Mouse (Mus musculus) intestine, postnatal 0 days (tissue): ENCODE measurements around the gene Pcsk4. TPM values are rescaled to one million over a fixed set of nuclear protein-coding genes. Genes with fewer than 3 reads are reported as not detected.

ENCODE experiments used
- ATAC-seq: fragments of 200-750 bp; cut with Nextera tagmentation; 2 replicates; pipeline ENCODE4 v1.8.0; 2017; ENCODE audit warnings: mild to moderate bottlenecking, moderate TSS enrichment, moderate library complexity
- H3K27ac ChIP-seq: fragments of 300-500 bp; sonication (generic); 2 replicates; pipeline ENCODE4 v1.5.1; 2014; ENCODE audit warnings: mild to moderate bottlenecking, low read depth, low read length, moderate library complexity
- H3K27me3 ChIP-seq: fragments of 300-500 bp; sonication (generic); replicated peaks from 2 replicates; pipeline ENCODE4 v1.6.1; 2014; ENCODE audit warnings: low read length, mixed read lengths; ENCODE audit not compliant: control insufficient read depth, insufficient read depth
- H3K36me3 ChIP-seq: fragments of 300-500 bp; sonication (generic); 2 replicates; pipeline ENCODE4 v1.6.1; 2014; ENCODE audit warnings: mild to moderate bottlenecking, moderate library complexity; ENCODE audit not compliant: control insufficient read depth, insufficient read depth
- H3K4me1 ChIP-seq: fragments of 300-500 bp; sonication (generic); replicated peaks from 2 replicates; pipeline ENCODE4 v1.6.1; 2014; ENCODE audit warnings: antibody characterized with exemption, low read length, mixed read lengths; ENCODE audit not compliant: control insufficient read depth, insufficient read depth
- H3K4me2 ChIP-seq: fragments of 300-500 bp; sonication (generic); replicated peaks from 2 replicates; pipeline ENCODE4 v1.6.1; 2014; ENCODE audit warnings: low read depth, mild to moderate bottlenecking, moderate library complexity
- H3K4me3 ChIP-seq: fragments of 300-500 bp; sonication (generic); 2 replicates; pipeline ENCODE4 v1.5.1; 2014; ENCODE audit warnings: low read depth, low read length
- H3K9ac ChIP-seq: fragments of 300-500 bp; sonication (generic); 2 replicates; pipeline ENCODE4 v1.6.1; 2014; ENCODE audit warnings: mild to moderate bottlenecking, low read depth, low read length
- H3K9me3 ChIP-seq: fragments of 300-500 bp; sonication (generic); 2 replicates; pipeline ENCODE4 v1.6.1; 2016; ENCODE audit warnings: mixed run types; ENCODE audit not compliant: control insufficient read depth
- CTCF ChIP-seq: sonication (generic); IDR thresholded peaks from 2 replicates; pipeline ENCODE4 v1.5.1; 2016; ENCODE audit warnings: low read depth, mild to moderate bottlenecking, control low read depth, antibody characterized with exemption, moderate library complexity
- WGBS: fragments of 180-500 bp; shearing (Covaris S2); extraction: QIAGEN DNeasy Blood & Tissue Kit; methylation state at CpG from one replicate; pipeline ENCODE4 v1.1.7; 2014; 5-methylcytosine and 5-hydroxymethylcytosine counted together
- polyA plus RNA-seq: library from polyadenylated mRNA; unstranded; fragments of >200 nt; fragmentation: Nextera tagmentation; extraction: Ambion mirVana; gene quantifications from 2 replicates; pipeline ENCODE4 v1.2.1, GENCODE M21; 2015

Pcsk4 gene
- 13.1 and 18.8 TPM in 2 replicates for polyA plus RNA-seq

- Histone ChIP-seq H3K9me3 (no peaks in the 10 kb centered on the region), H3K4me1 (no peaks in the 10 kb centered on the region; the same call in 1 of the 2 replicates), H3K4me2 (peak within 1 kb of the TSS; percentile 81), H3K27me3 (no peaks in the 10 kb centered on the region), H3K36me3 (peaks cover 6% of the 10 kb centered on the region), H3K27ac (peak within 1 kb of the TSS; percentile 82), H3K9ac (peak within 1 kb of the TSS; percentile 43), H3K4me3 (peak within 1 kb of the TSS; percentile 49)
- no peak for TF ChIP-seq CTCF
- ATAC-seq = peak; percentile 85
- WGBS = 2% methylated on average over 36 of the region's 36 CpGs
Observed at GRCm38 (mm10) chr10:80329273-80330081, at the start of gene Pcsk4, which contains the start of gene Reep6. Gene Pcsk4, minus strand, starts transcription at chr10:80329498. Gene Reep6, plus strand, starts transcription at chr10:80329953.

- TF ChIP-seq CTCF = peak; percentile 77
- Histone ChIP-seq H3K27me3 (no peaks in the 10 kb centered on the region), H3K9me3 (no peaks in the 10 kb centered on the region), H3K27ac (no peak overlapping the region), H3K9ac (no peak overlapping the region), H3K36me3 (peaks cover 25% of the 10 kb centered on the region; the same call in 1 of the 2 replicates), H3K4me1 (no peaks in the 10 kb centered on the region), H3K4me2 (no peak overlapping the region), H3K4me3 (no peak overlapping the region)
- WGBS = 50% methylated on average over 10 of the region's 10 CpGs
- ATAC-seq = no peak
Observed at GRCm38 (mm10) chr10:80377716-80378115, 48.4 kb upstream of the Pcsk4 start.

GRCm38 (mm10) chr10:80376160-80376559 is 46.9 kb upstream of the Pcsk4 start:
- no peak overlapping the region for H3K4me2 ChIP-seq
- H3K4me1 ChIP-seq = no peaks in the 10 kb centered on the region
- H3K27ac ChIP-seq = no peak overlapping the region
- peak; percentile 93 for TF ChIP-seq CTCF
- no peak overlapping the region for H3K9ac ChIP-seq
- no peak overlapping the region for H3K4me3 ChIP-seq
- ATAC-seq = no peak
- 4% methylated on average over 7 of the region's 7 CpGs for WGBS
- peaks cover 11% of the 10 kb centered on the region; the same call in 1 of the 2 replicates for H3K36me3 ChIP-seq
- H3K27me3 ChIP-seq = no peaks in the 10 kb centered on the region
- H3K9me3 ChIP-seq = no peaks in the 10 kb centered on the region

- Histone ChIP-seq H3K4me1 (no peaks in the 10 kb centered on the region), H3K27me3 (no peaks in the 10 kb centered on the region), H3K4me2 (no peak overlapping the region), H3K9me3 (no peaks in the 10 kb centered on the region), H3K27ac (no peak overlapping the region), H3K4me3 (no peak overlapping the region), H3K9ac (no peak overlapping the region), H3K36me3 (no peaks in the 10 kb centered on the region)
- peak; percentile 51 for ATAC-seq
- WGBS = 29% methylated on average over 6 of the region's 6 CpGs
- peak; percentile 83 for TF ChIP-seq CTCF
Observed at GRCm38 (mm10) chr10:80374063-80374462, 44.8 kb upstream of the Pcsk4 start.

GRCm38 (mm10) chr10:80372706-80373105 is 43.4 kb upstream of the Pcsk4 start:
- WGBS = 88% methylated on average over 6 of the region's 6 CpGs
- no peak for ATAC-seq
- Histone ChIP-seq H3K4me2 (no peak overlapping the region), H3K27ac (no peak overlapping the region), H3K36me3 (no peaks in the 10 kb centered on the region), H3K4me1 (no peaks in the 10 kb centered on the region), H3K9me3 (no peaks in the 10 kb centered on the region), H3K9ac (no peak overlapping the region), H3K27me3 (no peaks in the 10 kb centered on the region), H3K4me3 (no peak overlapping the region)
- TF ChIP-seq CTCF = no peak

- WGBS = 56% methylated on average over 9 of the region's 9 CpGs
- H3K36me3 ChIP-seq = no peaks in the 10 kb centered on the region
- no peak for TF ChIP-seq CTCF
- no peak overlapping the region for H3K27ac ChIP-seq
- H3K4me1 ChIP-seq = no peaks in the 10 kb centered on the region
- no peak overlapping the region for H3K9ac ChIP-seq
- H3K4me3 ChIP-seq = no peak overlapping the region
- no peaks in the 10 kb centered on the region for H3K27me3 ChIP-seq
- no peak for ATAC-seq
- H3K4me2 ChIP-seq = no peak overlapping the region
- H3K9me3 ChIP-seq = no peaks in the 10 kb centered on the region
Observed at GRCm38 (mm10) chr10:80371983-80372382, 42.7 kb upstream of the Pcsk4 start.
